ENCODE assay signal across 13 mouse cellular contexts in the genomic region with DNA sequence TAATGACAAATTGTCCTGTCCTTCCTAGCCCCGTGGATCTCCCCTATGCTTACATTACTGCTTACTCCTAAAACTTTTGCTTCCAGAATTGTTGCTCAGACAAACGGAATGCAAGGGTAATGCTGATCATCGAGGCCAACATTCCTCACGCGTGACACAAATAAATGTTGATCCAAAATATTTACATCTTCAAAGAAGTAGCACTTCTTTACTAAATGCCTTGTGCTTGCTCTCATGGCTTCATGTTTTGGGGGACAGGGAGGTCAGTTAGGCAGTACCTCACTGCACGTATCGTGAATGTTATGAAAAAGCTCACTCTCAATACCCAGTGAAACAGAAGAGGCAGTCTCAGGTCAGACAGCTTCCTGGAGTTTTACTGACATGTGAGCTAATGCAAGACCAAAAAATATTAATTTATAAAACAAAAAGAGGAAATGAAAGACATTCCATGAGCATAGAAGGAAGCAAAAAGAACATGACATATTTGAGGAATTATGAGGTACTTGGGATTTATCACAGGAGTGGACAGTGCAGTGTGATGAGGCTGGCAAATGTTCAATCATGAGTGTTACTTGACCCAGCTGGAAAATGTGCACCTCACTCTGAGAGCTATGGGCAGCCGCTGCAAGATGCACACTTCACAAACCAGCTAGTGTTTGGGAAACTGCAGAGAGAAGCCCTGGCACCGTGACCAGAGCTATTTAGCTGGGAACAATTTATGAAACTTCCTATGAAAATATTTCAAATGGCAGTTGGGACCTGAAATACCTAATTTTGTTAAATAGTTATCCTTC.
DNase-seq lines count a peak whose midpoint lies in the region; ATAC-seq and TF ChIP-seq lines count a peak whose summit lies in the region.
"Had no signal": no experiment of that assay in that cellular context is flagged by ENCODE, and none has a peak within 500 bp of the region (broad histone marks: within the 10 kb centered on the region; RNA-seq: fewer than 3 reads in every experiment).

No protein-coding gene starts in this region.

- DNase-seq in gastrocnemius, adult 18-20 months (ENCODE audit: low spot score): peak; percentile 30
- no peak for DNase-seq in gastrocnemius, postnatal 36 days
- DNase-seq in midbrain, postnatal 0 days (ENCODE audit: low spot score): peak; percentile 1
- DNase-seq in midbrain, embryonic 11.5 days (ENCODE audit: low spot score, missing footprints): no peak
- peak; percentile 43 to 52 for DNase-seq in heart, postnatal 10 days
- DNase-seq in cerebellum, adult 9-11 months: no peak
- no peak for DNase-seq in right cerebral cortex, postnatal 10 days (ENCODE audit: low spot score in 2 of 2)
- DNase-seq: cerebellum, adult 11-12 months; midbrain, embryonic 14.5 days had no signal

- no peak overlapping the region for H3K27ac ChIP-seq in midbrain, postnatal 0 days (ENCODE audit: low read depth, low read length)
- no peak overlapping the region for H3K27ac ChIP-seq in midbrain, embryonic 11.5 days (ENCODE audit: low read depth, low read length)
- H3K27ac ChIP-seq: liver, embryonic 14.5 days; neural tube, embryonic 12.5 days had no signal

- intact Hi-C loops in gastrocnemius, postnatal 36 days (cut with DNase I): no loop called here
- intact Hi-C loops in heart, postnatal 10 days (cut with DNase I): no loop called here

- no peaks in the 10 kb centered on the region for H3K9me3 ChIP-seq in midbrain, postnatal 0 days (ENCODE audit: low read length)
- no peaks in the 10 kb centered on the region for H3K9me3 ChIP-seq in midbrain, embryonic 11.5 days (ENCODE audit: control insufficient read depth, low read length)
- H3K9me3 ChIP-seq: neural tube, embryonic 12.5 days had no signal

- H3K4me1 ChIP-seq in midbrain, postnatal 0 days (ENCODE audit: insufficient read depth, low read length): no peaks in the 10 kb centered on the region
- no peaks in the 10 kb centered on the region for H3K4me1 ChIP-seq in midbrain, embryonic 11.5 days (ENCODE audit: control insufficient read depth, insufficient read depth, low read length)
- H3K4me1 ChIP-seq: neural tube, embryonic 12.5 days had no signal

- no peak overlapping the region for H3K9ac ChIP-seq in midbrain, postnatal 0 days (replicated peaks; ENCODE audit: low read length, poor library complexity, severe bottlenecking)
- no peak overlapping the region for H3K9ac ChIP-seq in midbrain, embryonic 11.5 days (ENCODE audit: low read length)
- H3K9ac ChIP-seq: liver, embryonic 14.5 days; neural tube, embryonic 12.5 days had no signal

- no peak overlapping the region for H3K4me2 ChIP-seq in midbrain, postnatal 0 days (ENCODE audit: low read depth, low read length, poor library complexity, severe bottlenecking)
- no peak overlapping the region for H3K4me2 ChIP-seq in midbrain, embryonic 11.5 days
- H3K4me2 ChIP-seq: neural tube, embryonic 12.5 days had no signal

- no peak overlapping the region for H3K4me3 ChIP-seq in midbrain, postnatal 0 days (ENCODE audit: low read depth, low read length)
- H3K4me3 ChIP-seq in midbrain, embryonic 11.5 days (ENCODE audit: low read depth, low read length): no peak overlapping the region
- H3K4me3 ChIP-seq: neural tube, embryonic 12.5 days had no signal

- TF ChIP-seq CTCF in midbrain, postnatal 0 days (IDR thresholded peaks at IDR 0.05): no peak

- ATAC-seq in midbrain, postnatal 0 days (ENCODE audit: low FRiP score): no peak
- no peak for ATAC-seq in midbrain, embryonic 11.5 days (ENCODE audit: low FRiP score)
- ATAC-seq in megakaryocyte progenitor cell, adult 5-6 weeks (replicated peaks; ENCODE audit: poor library complexity): no peak
- ATAC-seq: hindbrain, embryonic 16.5 days had no signal

- 0 out of 2 replicates have a peak, but pooled peaks cover 4% of the 10 kb centered on the region for H3K36me3 ChIP-seq in midbrain, postnatal 0 days (ENCODE audit: insufficient read depth, low read length)
- H3K36me3 ChIP-seq in midbrain, embryonic 11.5 days (ENCODE audit: control insufficient read depth, insufficient read depth, low read length): no peaks in the 10 kb centered on the region
- H3K36me3 ChIP-seq: neural tube, embryonic 12.5 days had no signal

- 86% methylated on average over 9 of the region's 9 CpGs for WGBS in midbrain, postnatal 0 days
- 91% methylated on average over 9 of the region's 9 CpGs for WGBS in midbrain, embryonic 11.5 days

- no peaks in the 10 kb centered on the region for H3K27me3 ChIP-seq in midbrain, postnatal 0 days (ENCODE audit: insufficient read depth, low read length)
- no peaks in the 10 kb centered on the region for H3K27me3 ChIP-seq in midbrain, embryonic 11.5 days (ENCODE audit: control insufficient read depth, insufficient read depth, low read length)
- H3K27me3 ChIP-seq: neural tube, embryonic 12.5 days had no signal

Comparison
In these comparisons a context has a peak if more than half of its experiments do, and no peak if none do; other contexts are left out.
1. DNase-seq: peak in gastrocnemius, adult 18-20 months (single experiment), midbrain, postnatal 0 days (single experiment) and heart, postnatal 10 days (2 of 2); none in gastrocnemius, postnatal 36 days (0 of 2), midbrain, embryonic 11.5 days (single experiment), cerebellum, adult 9-11 months (single experiment) and right cerebral cortex, postnatal 10 days (0 of 2).